Mouse (Mus musculus) lung, postnatal 0 days (tissue): ENCODE results near the gene Castor1. TPM values are rescaled to one million over a fixed set of nuclear protein-coding genes. Genes with fewer than 3 reads are reported as not detected.

Experiments used
- ATAC-seq: fragments of 200-750 bp; cut with Nextera tagmentation; 2 replicates; pipeline ENCODE4 v1.8.0; 2017; ENCODE audit warnings: moderate library complexity
- DNase-seq: peaks from one replicate; pipeline ENCODE4 v3.0.0-alpha.2; 2016; ENCODE audit warnings: low spot score
- H3K27ac ChIP-seq: fragments of 300-500 bp; sonication (generic); 2 replicates; pipeline ENCODE4 v1.5.1; 2014; ENCODE audit warnings: antibody characterized with exemption, mild to moderate bottlenecking, low read length, mixed read lengths
- H3K27me3 ChIP-seq: fragments of 300-500 bp; sonication (generic); replicated peaks from 2 replicates; pipeline ENCODE4 v1.6.1; 2014; ENCODE audit warnings: low read length, mixed read lengths; ENCODE audit not compliant: insufficient read depth
- H3K36me3 ChIP-seq: fragments of 300-500 bp; sonication (generic); 2 replicates; pipeline ENCODE4 v1.6.1; 2014; ENCODE audit warnings: low read length, mixed read lengths; ENCODE audit not compliant: insufficient read depth
- H3K4me1 ChIP-seq: fragments of 300-500 bp; sonication (generic); 2 replicates; pipeline ENCODE4 v1.6.1; 2014; ENCODE audit warnings: antibody characterized with exemption, low read depth, low read length, mixed read lengths; ENCODE audit not compliant: insufficient read depth
- H3K4me2 ChIP-seq: fragments of 300-500 bp; sonication (generic); replicated peaks from 2 replicates; pipeline ENCODE4 v1.6.1; 2014; ENCODE audit warnings: low read depth, mild to moderate bottlenecking, low read length, moderate library complexity, mixed read lengths
- H3K4me3 ChIP-seq: fragments of 300-500 bp; sonication (generic); 2 replicates; pipeline ENCODE4 v1.5.1; 2014; ENCODE audit warnings: low read depth, low read length
- H3K9ac ChIP-seq: fragments of 300-500 bp; sonication (generic); replicated peaks from 2 replicates; pipeline ENCODE4 v1.6.1; 2014; ENCODE audit warnings: low read depth, mild to moderate bottlenecking
- H3K9me3 ChIP-seq: fragments of 300-500 bp; sonication (generic); 2 replicates; pipeline ENCODE4 v1.6.1; 2016; ENCODE audit warnings: low read length, mixed read lengths
- CTCF ChIP-seq: IDR thresholded peaks from 2 replicates; pipeline ENCODE4 v1.5.1; 2016; ENCODE audit warnings: antibody characterized with exemption, mild to moderate bottlenecking
- EP300 ChIP-seq: IDR thresholded peaks from 2 replicates; pipeline ENCODE4 v1.6.1; 2016; ENCODE audit warnings: antibody characterized with exemption, mild to moderate bottlenecking, control low read depth
- WGBS: fragments of 180-500 bp; shearing (Covaris S2); extraction: QIAGEN DNeasy Blood & Tissue Kit; methylation state at CpG from one replicate; pipeline ENCODE4 v1.1.7; 2014; 5-methylcytosine and 5-hydroxymethylcytosine counted together
- polyA plus RNA-seq: library from polyadenylated mRNA; unstranded; fragments of >200 nt; fragmentation: Nextera tagmentation; extraction: Ambion mirVana; gene quantifications from 2 replicates; pipeline ENCODE4 v1.2.1, GENCODE M21; 2015

Gene Castor1
- polyA plus RNA-seq, 1 experiment from 2014 or later, result 16.5 TPM

DNA sequence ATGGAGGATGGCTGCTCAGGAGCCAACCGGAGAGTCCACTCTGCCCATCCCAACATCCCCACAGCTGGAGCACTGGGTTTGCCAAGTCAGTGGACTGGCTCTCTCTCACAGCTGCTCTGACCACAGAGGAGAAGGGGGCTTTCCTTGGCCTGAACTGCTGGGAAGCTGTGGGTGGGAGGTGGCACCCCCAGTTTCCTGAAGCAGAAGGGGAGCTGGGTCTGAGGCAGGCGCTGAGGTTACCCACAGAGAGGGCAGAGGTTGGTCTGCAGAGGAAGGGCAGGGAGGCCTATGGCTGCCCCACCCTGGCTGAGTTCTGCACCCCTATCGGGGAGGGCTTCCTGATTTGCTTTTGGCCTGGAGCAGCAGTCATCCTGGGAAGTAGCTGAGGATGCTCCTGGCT lies 33.4 kb downstream of the Castor1 start:
- Histone ChIP-seq H3K27me3 (no peaks in the 10 kb centered on the region), H3K4me1 (no peaks in the 10 kb centered on the region), H3K9me3 (no peaks in the 10 kb centered on the region), H3K9ac (no peak overlapping the region), H3K4me3 (no peak overlapping the region), H3K36me3 (no peaks in the 10 kb centered on the region), H3K27ac (no peak overlapping the region), H3K4me2 (no peak overlapping the region)
- ATAC-seq, result no peak
- TF ChIP-seq EP300 (no peak), CTCF (no peak)
- DNase-seq, result no peak
- WGBS, result 65% methylated on average over 3 of the region's 3 CpGs

DNA sequence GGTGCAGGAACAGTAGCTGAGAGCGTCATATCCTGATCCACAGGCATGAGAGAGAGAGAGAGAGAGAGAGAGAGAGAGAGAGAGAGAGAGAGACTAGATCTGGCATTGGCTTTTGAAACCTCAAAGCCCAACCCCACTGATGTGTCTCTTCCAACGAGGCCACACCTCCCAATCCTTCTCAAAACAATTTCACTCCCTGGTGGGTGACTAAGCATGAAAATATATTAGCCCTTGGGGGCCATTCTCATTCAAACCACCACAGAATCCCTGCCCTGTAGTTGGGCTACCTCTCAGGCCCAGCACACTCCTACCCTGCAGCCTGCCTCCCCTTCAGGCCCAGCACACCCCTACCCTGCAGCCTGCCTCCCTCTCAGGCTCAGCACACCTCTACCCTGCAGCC lies 34.9 kb downstream of the Castor1 start:
- no peak for TF ChIP-seq CTCF
- TF ChIP-seq EP300, result no peak
- Histone ChIP-seq H3K4me1 (no peaks in the 10 kb centered on the region), H3K36me3 (no peaks in the 10 kb centered on the region), H3K4me2 (no peak overlapping the region), H3K4me3 (no peak overlapping the region), H3K27me3 (no peaks in the 10 kb centered on the region), H3K9me3 (no peaks in the 10 kb centered on the region), H3K27ac (no peak overlapping the region), H3K9ac (no peak overlapping the region)
- DNase-seq, result no peak
- WGBS, result 52% methylated on average over 2 of the region's 2 CpGs
- ATAC-seq, result no peak

DNA sequence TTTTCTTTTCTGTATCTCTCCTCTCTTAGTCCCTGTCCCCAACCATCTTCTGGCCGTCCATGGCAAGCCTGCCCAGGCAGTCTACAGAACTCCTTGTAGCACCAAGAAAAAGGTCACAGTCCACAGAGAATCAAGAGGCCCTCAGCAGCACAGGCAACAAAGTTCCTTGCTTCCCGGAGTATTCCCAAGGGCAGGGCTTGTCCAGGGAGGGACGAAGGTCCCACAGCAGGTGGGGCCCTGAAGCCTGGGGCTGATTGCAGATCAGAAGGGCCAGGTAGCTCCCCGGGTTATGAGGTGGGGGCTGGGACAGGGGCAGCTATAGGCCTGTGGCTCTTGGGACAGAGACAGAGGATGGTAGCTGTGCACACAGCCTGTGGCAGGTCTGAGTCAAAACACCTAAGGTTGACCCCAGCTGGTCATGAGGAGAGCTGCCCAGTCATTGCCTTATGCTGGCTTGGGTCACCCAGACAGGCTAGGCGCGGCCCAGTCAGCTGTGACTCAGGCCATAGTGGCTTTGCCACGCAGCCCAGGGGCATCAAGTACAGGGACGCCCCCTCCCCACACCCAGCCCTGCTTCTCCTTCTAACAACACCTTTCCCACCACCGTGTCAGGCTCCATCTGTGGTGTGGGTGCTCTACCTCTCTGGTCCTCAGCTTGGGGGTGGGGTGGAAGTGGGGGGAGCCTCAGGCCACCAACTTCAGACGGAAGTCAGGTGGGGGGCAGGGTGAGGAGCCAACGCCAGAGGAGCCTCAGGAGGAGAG lies 39.0 kb downstream of the Castor1 start, which contains the start of gene Lif:
Gene Lif (plus strand): TSS at position 712 of the 762 bp plus-strand sequence.
- no peak within 1 kb of the TSS for H3K4me2 ChIP-seq
- no peak within 1 kb of the TSS for H3K27ac ChIP-seq
- H3K27me3 ChIP-seq, result no peaks in the 10 kb centered on the region
- TF ChIP-seq EP300 (no peak), CTCF (no peak)
- peaks cover 13% of the 10 kb centered on the region for H3K4me1 ChIP-seq
- H3K36me3 ChIP-seq, result no peaks in the 10 kb centered on the region
- DNase-seq, result no peak
- ATAC-seq, result no peak
- WGBS, result 55% methylated on average over 11 of the region's 11 CpGs
- H3K9me3 ChIP-seq, result no peaks in the 10 kb centered on the region
- no peak within 1 kb of the TSS for H3K9ac ChIP-seq
- H3K4me3 ChIP-seq, result no peak within 1 kb of the TSS

DNA sequence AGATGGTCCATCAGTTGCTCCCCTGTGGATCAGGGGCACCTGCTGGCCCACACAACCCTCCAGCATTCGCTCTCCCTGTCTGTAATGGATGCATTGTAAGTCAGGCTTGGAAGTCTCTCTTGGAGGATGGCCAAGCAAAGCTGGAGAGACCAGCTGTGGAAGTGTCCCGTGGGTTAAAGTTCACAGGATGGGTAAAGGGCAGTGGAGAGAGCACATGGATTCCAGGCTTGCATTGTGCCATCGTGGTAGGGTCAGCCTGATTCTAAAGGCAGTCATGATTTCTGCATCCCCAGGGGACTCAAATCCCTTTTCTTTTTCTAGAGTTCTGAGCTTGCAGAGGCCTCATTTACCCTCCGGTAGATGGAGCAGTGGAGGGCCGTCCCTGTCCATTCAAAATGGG lies 39.7 kb downstream of the Castor1 start:
- H3K27ac ChIP-seq, result no peak overlapping the region

DNA sequence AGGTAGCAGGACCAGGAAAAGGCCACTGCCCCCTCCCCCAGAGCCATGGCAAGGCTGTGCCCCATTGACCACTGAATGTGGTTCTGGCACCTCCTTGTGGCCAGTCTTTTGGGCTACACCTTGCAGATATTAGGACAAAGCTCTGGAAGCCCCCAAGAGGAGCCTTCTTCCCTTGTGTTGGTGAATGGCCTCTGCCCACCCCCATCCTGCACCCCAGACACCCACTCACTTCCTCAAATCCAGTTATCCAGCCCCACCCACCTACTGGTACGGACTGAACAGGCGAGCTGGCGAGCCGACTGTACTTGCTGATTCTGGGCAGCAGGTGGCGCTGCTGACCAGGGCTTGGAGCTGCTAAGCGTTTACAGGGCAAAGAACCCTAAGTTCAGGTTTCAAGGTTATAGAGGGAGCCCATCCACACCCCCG lies 40.6 kb downstream of the Castor1 start:
- no peak overlapping the region for H3K4me3 ChIP-seq
- H3K36me3 ChIP-seq, result no peaks in the 10 kb centered on the region
- ATAC-seq (peak; percentile 42), DNase-seq (peak; percentile 82)
- H3K4me2 ChIP-seq, result peak overlapping the region; percentile 37; the same call in 1 of the 2 replicates
- H3K9ac ChIP-seq, result no peak overlapping the region
- peaks cover 19% of the 10 kb centered on the region for H3K4me1 ChIP-seq
- peak; percentile 97 for TF ChIP-seq CTCF
- TF ChIP-seq EP300, result no peak
- no peak overlapping the region for H3K27ac ChIP-seq
- no peaks in the 10 kb centered on the region for H3K9me3 ChIP-seq
- under 1% methylated on average over 7 of the region's 7 CpGs for WGBS
- no peaks in the 10 kb centered on the region for H3K27me3 ChIP-seq

More for the DNA sequence above, 39.7 kb downstream of the Castor1 start:
- Histone ChIP-seq H3K27me3 (no peaks in the 10 kb centered on the region), H3K4me3 (no peak overlapping the region), H3K4me2 (no peak overlapping the region), H3K9ac (no peak overlapping the region), H3K9me3 (no peaks in the 10 kb centered on the region), H3K4me1 (peaks cover 19% of the 10 kb centered on the region), H3K36me3 (no peaks in the 10 kb centered on the region)
- DNase-seq (no peak), ATAC-seq (no peak)
- TF ChIP-seq EP300, result no peak
- TF ChIP-seq CTCF, result no peak
- WGBS, result 47% methylated on average over 5 of the region's 5 CpGs

DNA sequence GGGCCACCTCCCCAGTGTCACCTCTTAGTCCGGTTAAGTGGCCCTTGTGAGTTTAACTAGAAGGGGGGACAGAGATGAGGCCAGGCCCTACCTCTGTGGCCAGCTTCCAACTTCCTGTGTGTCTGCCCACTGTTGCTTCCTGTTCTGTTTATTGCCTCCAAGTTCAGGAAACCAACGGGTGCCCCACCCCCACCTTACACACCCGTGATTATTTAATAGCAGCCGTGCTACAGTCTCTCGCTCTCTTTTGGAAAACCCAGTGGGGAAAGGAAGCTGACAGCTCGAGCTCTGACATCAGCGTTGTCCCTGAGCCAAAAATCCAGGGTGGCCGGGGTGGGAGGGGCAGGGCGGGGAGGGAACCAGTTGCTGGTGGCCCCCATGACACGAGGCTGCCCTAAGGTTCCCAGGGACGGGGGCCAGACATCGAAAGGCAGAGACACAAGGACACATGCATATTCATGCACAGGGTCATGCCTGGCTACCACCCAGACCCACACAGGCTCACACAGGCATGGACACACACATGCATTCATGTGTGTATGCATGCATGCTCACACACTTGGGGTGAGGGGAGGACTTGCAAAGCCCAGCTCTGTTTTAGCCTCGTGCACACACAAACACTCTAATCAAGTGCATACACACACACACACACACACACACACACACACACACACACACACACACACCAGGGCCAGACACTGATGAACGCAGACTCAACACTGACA lies 42.6 kb downstream of the Castor1 start:
- DNase-seq (peak; percentile 75), ATAC-seq (peak; percentile 38)
- Histone ChIP-seq H3K4me1 (peaks cover 22% of the 10 kb centered on the region), H3K27me3 (peaks cover 7% of the 10 kb centered on the region; the same call in 1 of the 2 replicates), H3K9ac (no peak overlapping the region), H3K27ac (peak overlapping the region; percentile 26; the same call in 1 of the 2 replicates), H3K4me2 (peak overlapping the region; percentile 40), H3K36me3 (no peaks in the 10 kb centered on the region), H3K9me3 (no peaks in the 10 kb centered on the region), H3K4me3 (no peak overlapping the region)
- WGBS, result 12% methylated on average over 14 of the region's 14 CpGs
- no peak for TF ChIP-seq CTCF
- peak; percentile 71; the same call in 1 of the 2 replicates for TF ChIP-seq EP300
